Mouse (Mus musculus) limb, embryonic 12.5 days (tissue): ENCODE results near the gene Map3k13. TPM values are rescaled to one million over a fixed set of nuclear protein-coding genes. Genes with fewer than 3 reads are reported as not detected.
"Not testable (repeated sequence)": the region's sequence is repeated elsewhere in the genome, so short reads cannot be mapped to it uniquely, and the experiment has no call there.

Source experiments
- ATAC-seq: fragments of 200-750 bp; cut with Nextera tagmentation; 2 replicates; pipeline ENCODE4 v1.8.0; 2017; ENCODE audit warnings: low read depth, moderate TSS enrichment; ENCODE audit not compliant: insufficient number of reproducible peaks, insufficient read depth, low FRiP score, low TSS enrichment
- H3K27ac ChIP-seq: fragments of 300-500 bp; sonication (generic); 2 replicates; pipeline ENCODE4 v1.5.1; 2016; ENCODE audit warnings: mild to moderate bottlenecking, moderate library complexity
- H3K27me3 ChIP-seq: fragments of 300-500 bp; sonication (generic); 2 replicates; pipeline ENCODE4 v1.6.1; 2016; ENCODE audit warnings: mild to moderate bottlenecking, moderate library complexity
- H3K36me3 ChIP-seq: fragments of 300-500 bp; sonication (generic); 2 replicates; pipeline ENCODE4 v1.6.1; 2016; ENCODE audit warnings: mild to moderate bottlenecking, moderate library complexity
- H3K4me1 ChIP-seq: fragments of 300-500 bp; sonication (generic); replicated peaks from 2 replicates; pipeline ENCODE4 v1.6.1; 2016
- H3K4me2 ChIP-seq: fragments of 300-500 bp; sonication (generic); 2 replicates; pipeline ENCODE4 v1.6.1; 2016; ENCODE audit warnings: mild to moderate bottlenecking, moderate library complexity
- H3K4me3 ChIP-seq: fragments of 300-500 bp; sonication (generic); replicated peaks from 2 replicates; pipeline ENCODE4 v1.5.1; 2016; ENCODE audit warnings: mild to moderate bottlenecking
- H3K9ac ChIP-seq: fragments of 300-500 bp; sonication (generic); replicated peaks from 2 replicates; pipeline ENCODE4 v1.6.1; 2016; ENCODE audit warnings: mild to moderate bottlenecking, moderate library complexity
- H3K9me3 ChIP-seq: fragments of 300-500 bp; sonication (generic); 2 replicates; pipeline ENCODE4 v1.6.1; 2016; ENCODE audit warnings: mild to moderate bottlenecking, moderate library complexity
- WGBS: fragments of 180-500 bp; shearing (Covaris S2); methylation state at CpG from one replicate; pipeline ENCODE4 v1.1.7; 2016; 5-methylcytosine and 5-hydroxymethylcytosine counted together
- polyA plus RNA-seq: library from polyadenylated mRNA; unstranded; fragments of >200 nt; fragmentation: Nextera tagmentation; extraction: Ambion mirVana; gene quantifications from 2 replicates; pipeline ENCODE4 v1.2.1, GENCODE M21; 2016

Map3k13 gene
- polyA plus RNA-seq, 1 experiment from 2014 or later, result 1.1 TPM

- ATAC-seq, result peak; percentile 66; the same call in 1 of the 2 replicates
- H3K4me2 ChIP-seq, result no peak overlapping the region
- no peak overlapping the region for H3K9ac ChIP-seq
- H3K4me3 ChIP-seq, result no peak overlapping the region
- H3K4me1 ChIP-seq, result peaks cover 29% of the 10 kb centered on the region
- no peak overlapping the region for H3K27ac ChIP-seq
- no peaks in the 10 kb centered on the region for H3K27me3 ChIP-seq
- WGBS, result 2% methylated on average over 4 of the region's 4 CpGs
- H3K9me3 ChIP-seq, result no peaks in the 10 kb centered on the region
- no peaks in the 10 kb centered on the region for H3K36me3 ChIP-seq
Measured at GRCm38 (mm10) chr16:21869879-21870278, 75.7 kb downstream of the Map3k13 start.

- no peak overlapping the region for H3K27ac ChIP-seq
- H3K4me2 ChIP-seq, result no peak overlapping the region
- H3K9ac ChIP-seq, result no peak overlapping the region
- no peaks in the 10 kb centered on the region for H3K9me3 ChIP-seq
- H3K27me3 ChIP-seq, result no peaks in the 10 kb centered on the region
- no peak overlapping the region for H3K4me3 ChIP-seq
- no peak for ATAC-seq
- H3K4me1 ChIP-seq, result peaks cover 8% of the 10 kb centered on the region
- WGBS, result 91% methylated on average over 3 of the region's 3 CpGs
- no peaks in the 10 kb centered on the region for H3K36me3 ChIP-seq
Measured at GRCm38 (mm10) chr16:21877735-21878134, 83.6 kb downstream of the Map3k13 start.

GRCm38 (mm10) chr16:21878834-21879233 is 84.7 kb downstream of the Map3k13 start:
- Histone ChIP-seq H3K36me3 (no peaks in the 10 kb centered on the region), H3K4me2 (no peak overlapping the region), H3K9me3 (no peaks in the 10 kb centered on the region), H3K4me3 (no peak overlapping the region), H3K9ac (no peak overlapping the region), H3K4me1 (peaks cover 8% of the 10 kb centered on the region), H3K27ac (no peak overlapping the region), H3K27me3 (no peaks in the 10 kb centered on the region)
- WGBS, result 59% methylated on average over 3 of the region's 3 CpGs
- ATAC-seq, result no peak

- no peak overlapping the region; the same call in 1 of the 2 replicates for H3K9ac ChIP-seq
- WGBS, result 52% methylated on average over 6 of the region's 6 CpGs
- ATAC-seq, result no peak
- no peaks in the 10 kb centered on the region for H3K27me3 ChIP-seq
- peaks cover 8% of the 10 kb centered on the region for H3K4me1 ChIP-seq
- H3K4me3 ChIP-seq, result no peak overlapping the region
- no peaks in the 10 kb centered on the region for H3K9me3 ChIP-seq
- H3K4me2 ChIP-seq, result no peak overlapping the region
- H3K27ac ChIP-seq, result no peak overlapping the region
- no peaks in the 10 kb centered on the region for H3K36me3 ChIP-seq
Measured at GRCm38 (mm10) chr16:21881181-21881580, 87.0 kb downstream of the Map3k13 start.

- no peaks in the 10 kb centered on the region for H3K36me3 ChIP-seq
- ATAC-seq, result no peak
- H3K4me3 ChIP-seq, result no peak overlapping the region
- H3K27me3 ChIP-seq, result no peaks in the 10 kb centered on the region
- H3K9ac ChIP-seq, result no peak overlapping the region; the same call in 1 of the 2 replicates
- H3K4me1 ChIP-seq, result peaks cover 8% of the 10 kb centered on the region
- no peak overlapping the region for H3K27ac ChIP-seq
- 76% methylated on average over 7 of the region's 7 CpGs for WGBS
- no peak overlapping the region for H3K4me2 ChIP-seq
- no peaks in the 10 kb centered on the region for H3K9me3 ChIP-seq
Measured at GRCm38 (mm10) chr16:21881582-21882259, 87.6 kb downstream of the Map3k13 start.

- WGBS, result 76% methylated on average over 2 of the region's 2 CpGs
- no peak overlapping the region for H3K9ac ChIP-seq
- ATAC-seq, result no peak
Measured at GRCm38 (mm10) chr16:21887601-21888000, 93.5 kb downstream of the Map3k13 start.

GRCm38 (mm10) chr16:21893890-21894289 is 99.7 kb downstream of the Map3k13 start:
- WGBS, result 89% methylated on average over 6 of the region's 6 CpGs
- no peaks in the 10 kb centered on the region for H3K27me3 ChIP-seq
- no peak overlapping the region for H3K4me2 ChIP-seq
- H3K9me3 ChIP-seq, result no peaks in the 10 kb centered on the region
- ATAC-seq, result no peak
- no peak overlapping the region for H3K4me3 ChIP-seq
- H3K27ac ChIP-seq, result no peak overlapping the region
- no peak overlapping the region for H3K9ac ChIP-seq
- no peaks in the 10 kb centered on the region for H3K36me3 ChIP-seq
- H3K4me1 ChIP-seq, result no peaks in the 10 kb centered on the region

More at GRCm38 (mm10) chr16:21887601-21888000, 93.5 kb downstream of the Map3k13 start:
- no peaks in the 10 kb centered on the region for H3K9me3 ChIP-seq
- no peaks in the 10 kb centered on the region for H3K27me3 ChIP-seq
- H3K4me3 ChIP-seq, result no peak overlapping the region
- no peak overlapping the region for H3K27ac ChIP-seq
- no peaks in the 10 kb centered on the region for H3K36me3 ChIP-seq
- no peak overlapping the region for H3K4me2 ChIP-seq
- H3K4me1 ChIP-seq, result no peaks in the 10 kb centered on the region

GRCm38 (mm10) chr16:21901286-21901685 is 107.1 kb downstream of the Map3k13 start:
- no peaks in the 10 kb centered on the region for H3K9me3 ChIP-seq
- H3K4me2 ChIP-seq, result no peak overlapping the region
- peaks cover 4% of the 10 kb centered on the region; the same call in 1 of the 2 replicates for H3K36me3 ChIP-seq
- H3K27ac ChIP-seq, result no peak overlapping the region
- WGBS, result 77% methylated on average over 5 of the region's 5 CpGs
- no peaks in the 10 kb centered on the region for H3K4me1 ChIP-seq
- H3K4me3 ChIP-seq, result no peak overlapping the region
- no peak for ATAC-seq
- H3K27me3 ChIP-seq, result no peaks in the 10 kb centered on the region
- no peak overlapping the region for H3K9ac ChIP-seq

GRCm38 (mm10) chr16:21904636-21905035 is 110.5 kb downstream of the Map3k13 start:
- 81% methylated on average over 10 of the region's 10 CpGs for WGBS
- Histone ChIP-seq H3K36me3 (peaks cover 16% of the 10 kb centered on the region; the same call in 1 of the 2 replicates), H3K4me1 (no peaks in the 10 kb centered on the region), H3K4me3 (no peak overlapping the region), H3K9me3 (no peaks in the 10 kb centered on the region), H3K27me3 (no peaks in the 10 kb centered on the region), H3K9ac (no peak overlapping the region), H3K27ac (no peak overlapping the region), H3K4me2 (no peak overlapping the region)
- ATAC-seq, result no peak

- ATAC-seq, result no peak
- no peak overlapping the region for H3K9ac ChIP-seq
- no peak overlapping the region for H3K4me3 ChIP-seq
- H3K36me3 ChIP-seq, result peaks cover 16% of the 10 kb centered on the region; the same call in 1 of the 2 replicates
- WGBS, result 85% methylated on average over 7 of the region's 7 CpGs
- no peaks in the 10 kb centered on the region for H3K4me1 ChIP-seq
- no peaks in the 10 kb centered on the region for H3K9me3 ChIP-seq
- H3K27me3 ChIP-seq, result no peaks in the 10 kb centered on the region
- H3K4me2 ChIP-seq, result no peak overlapping the region
- no peak overlapping the region for H3K27ac ChIP-seq
Measured at GRCm38 (mm10) chr16:21905996-21906395, 111.8 kb downstream of the Map3k13 start.

GRCm38 (mm10) chr16:21906902-21907301 is 112.8 kb downstream of the Map3k13 start:
- Histone ChIP-seq H3K9ac (no peak overlapping the region), H3K27ac (no peak overlapping the region), H3K9me3 (no peaks in the 10 kb centered on the region), H3K27me3 (no peaks in the 10 kb centered on the region), H3K4me1 (no peaks in the 10 kb centered on the region), H3K4me3 (no peak overlapping the region), H3K4me2 (no peak overlapping the region), H3K36me3 (peaks cover 16% of the 10 kb centered on the region; the same call in 1 of the 2 replicates)
- 85% methylated on average over 6 of the region's 6 CpGs for WGBS
- no peak for ATAC-seq

- not testable (repeated sequence) for H3K9ac ChIP-seq, H3K27me3 ChIP-seq, H3K4me1 ChIP-seq, ATAC-seq, H3K4me3 ChIP-seq, H3K4me2 ChIP-seq, H3K9me3 ChIP-seq, H3K27ac ChIP-seq
- 40% methylated on average over 6 of the region's 8 CpGs for WGBS
- peaks cover 19% of the 10 kb centered on the region; the same call in 1 of the 2 replicates for H3K36me3 ChIP-seq
Measured at GRCm38 (mm10) chr16:21908906-21909305, 114.8 kb downstream of the Map3k13 start.
